Mouse (Mus musculus) megakaryocyte-erythroid progenitor cell, adult 5-6 weeks (primary cell): ENCODE measurements around the gene Kpnb1. TPM values are rescaled to one million over a fixed set of nuclear protein-coding genes. Genes with fewer than 3 reads are reported as not detected.

Source experiments
- ATAC-seq: replicated peaks from 2 replicates; pipeline ENCODE4 v1.8.0; 2016; ENCODE audit warnings: mild to moderate bottlenecking, inconsistent platforms; ENCODE audit not compliant: severe bottlenecking, poor library complexity, low FRiP score, low TSS enrichment
- total RNA-seq, 2 experiments: library from RNA; stranded (forward) in 1 of 2; stranded (reverse) in 1 of 2; fragments of 200-1000, 215-1000 nt in 1 of 2; fragments of >200 nt in 1 of 2; fragmentation: Nextera tagmentation in 1 of 2; gene quantifications; 2 replicates each; pipeline ENCODE4 v1.2.3; 2014 to 2017

Gene Kpnb1
- total RNA-seq, 2 experiments from 2014 or later: 185 to 446 TPM

DNA sequence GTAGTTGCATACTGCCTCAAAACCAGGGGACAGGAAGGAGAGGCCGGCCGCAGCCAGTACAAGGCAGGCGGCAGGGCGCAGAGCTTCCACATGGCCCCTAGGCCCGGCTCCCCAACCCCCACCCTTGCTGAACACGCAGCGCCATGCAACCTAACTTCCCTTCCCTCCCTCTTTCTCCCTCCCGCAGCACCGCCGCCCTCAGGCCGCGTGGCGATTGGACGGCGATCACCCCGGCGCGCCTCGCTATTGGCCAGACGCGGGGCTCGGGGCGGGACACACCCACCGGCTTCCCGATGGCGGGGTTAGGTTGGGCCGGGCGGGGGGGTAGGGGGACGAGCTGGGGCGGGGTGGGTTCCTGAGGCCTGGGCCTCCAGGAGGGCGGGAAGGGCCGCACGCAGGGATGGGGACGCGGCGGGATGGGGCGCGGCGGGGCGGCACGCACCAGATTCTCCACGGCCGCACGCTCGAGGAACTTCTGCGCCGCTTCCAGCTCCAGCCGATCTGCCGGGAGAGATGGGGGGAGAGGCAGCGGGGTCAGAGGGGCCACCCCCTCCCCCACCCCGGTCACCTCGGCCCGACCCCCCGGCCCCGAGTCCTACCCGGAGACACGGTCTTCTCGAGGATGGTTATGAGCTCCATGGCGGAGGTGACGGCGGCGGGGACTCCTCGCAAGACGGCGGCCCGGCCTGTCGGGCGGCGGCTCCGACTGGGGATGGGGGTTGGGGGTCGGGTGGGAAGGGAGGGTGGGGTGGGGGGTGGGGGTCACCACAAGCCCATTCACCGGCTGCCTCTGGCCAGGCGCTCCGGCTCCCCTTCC is 526 bp downstream of the Kpnb1 start:
- peak; percentile 77 for ATAC-seq

DNA sequence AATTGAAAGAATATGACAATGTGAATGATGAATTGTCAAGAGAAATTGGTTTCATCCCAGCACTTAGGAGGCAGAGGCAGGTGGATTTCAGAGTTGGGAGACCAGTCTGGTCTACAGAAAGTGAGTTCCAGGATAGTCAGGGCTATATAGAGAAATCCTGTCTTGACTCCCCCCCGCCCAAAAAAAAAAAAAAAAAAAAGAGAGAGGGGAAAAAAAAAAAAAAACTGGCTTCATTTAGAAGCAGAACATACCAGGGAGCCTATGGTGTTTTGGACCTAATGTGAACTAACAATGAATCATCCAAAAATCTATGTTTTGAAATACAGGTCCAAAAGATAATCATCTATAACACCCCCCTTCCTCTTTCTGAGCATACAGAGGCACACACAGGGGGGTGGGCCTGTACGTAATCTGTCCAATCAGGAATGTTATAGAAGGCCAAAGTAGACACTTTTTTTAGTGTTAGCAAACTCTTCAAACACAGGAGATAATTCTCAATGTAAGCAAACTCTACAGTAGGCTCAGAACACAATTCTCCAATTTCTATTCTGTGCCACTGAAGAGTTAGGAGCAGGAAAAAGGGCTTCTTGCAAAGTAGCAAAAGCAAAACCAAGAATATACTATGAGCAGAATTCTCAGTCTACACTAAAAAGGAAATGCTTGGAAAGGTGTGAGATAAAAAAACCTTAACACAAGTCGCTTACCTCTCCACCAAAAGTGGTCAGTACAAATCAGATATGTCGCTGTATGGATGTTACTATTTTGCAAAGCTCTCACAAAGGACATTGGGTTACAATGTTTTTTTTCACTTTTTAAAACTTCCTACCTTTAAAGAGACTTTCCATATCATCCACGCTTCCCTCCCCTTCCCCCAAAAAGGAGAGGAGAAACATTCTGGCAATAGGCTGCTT is 1.7 kb downstream of the Kpnb1 start:
- no peak for ATAC-seq

- ATAC-seq: no peak
These were observed 2.8 kb downstream of the Kpnb1 start for GRCm38 (mm10) chr11:97184875-97185274.

GRCm38 (mm10) chr11:97182446-97182845 is 5.2 kb downstream of the Kpnb1 start:
- ATAC-seq: no peak

GRCm38 (mm10) chr11:97181061-97181460 is 6.6 kb downstream of the Kpnb1 start:
- ATAC-seq: no peak

GRCm38 (mm10) chr11:97178198-97178597 is 9.5 kb downstream of the Kpnb1 start:
- ATAC-seq: no peak

- ATAC-seq: 0 out of 2 replicates have a peak, but pooled peaks have one; percentile 37
These were observed 10.8 kb downstream of the Kpnb1 start for GRCm38 (mm10) chr11:97176851-97177250.

DNA sequence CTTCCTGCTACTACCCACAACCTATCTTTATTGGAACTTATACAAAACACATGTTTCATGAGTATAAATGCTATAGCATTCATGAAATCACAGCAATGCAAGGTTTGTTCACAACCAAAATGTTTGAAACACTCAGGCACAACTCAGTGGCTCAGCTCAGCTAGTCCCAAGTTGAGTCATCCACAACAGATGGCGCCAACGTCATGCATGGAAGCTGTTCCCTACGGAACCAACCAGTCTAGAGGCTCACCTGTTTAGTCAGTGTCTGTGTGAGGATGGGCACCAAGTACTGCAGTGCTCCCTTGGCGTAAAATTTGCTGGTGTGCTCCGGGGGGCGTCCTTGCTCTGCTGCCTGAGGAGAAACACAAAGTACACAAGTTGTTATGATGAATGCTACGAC is 12.2 kb downstream of the Kpnb1 start:
- no peak for ATAC-seq

GRCm38 (mm10) chr11:97160341-97160740 is 27.3 kb downstream of the Kpnb1 start:
- ATAC-seq: no peak

DNA sequence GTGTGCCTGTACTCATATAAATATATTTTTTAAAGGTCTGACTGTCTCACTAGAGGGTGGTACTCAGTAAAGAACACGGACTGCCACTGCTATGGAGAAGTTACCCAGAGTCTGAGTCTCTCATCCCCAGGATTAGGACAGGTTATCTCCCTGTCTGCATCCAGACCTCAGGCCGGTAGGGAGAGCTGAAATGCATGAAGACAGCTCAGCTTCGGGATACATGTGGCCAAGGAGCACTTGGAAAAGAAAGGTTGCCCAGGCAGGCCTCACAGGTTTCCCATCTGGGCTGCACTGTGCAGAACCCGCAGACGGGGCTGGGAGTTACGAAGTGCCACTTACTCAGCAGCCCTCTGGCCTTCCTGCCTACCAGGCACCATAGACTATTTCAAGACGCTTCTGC is 30.7 kb downstream of the Kpnb1 start:
- ATAC-seq: no peak

DNA sequence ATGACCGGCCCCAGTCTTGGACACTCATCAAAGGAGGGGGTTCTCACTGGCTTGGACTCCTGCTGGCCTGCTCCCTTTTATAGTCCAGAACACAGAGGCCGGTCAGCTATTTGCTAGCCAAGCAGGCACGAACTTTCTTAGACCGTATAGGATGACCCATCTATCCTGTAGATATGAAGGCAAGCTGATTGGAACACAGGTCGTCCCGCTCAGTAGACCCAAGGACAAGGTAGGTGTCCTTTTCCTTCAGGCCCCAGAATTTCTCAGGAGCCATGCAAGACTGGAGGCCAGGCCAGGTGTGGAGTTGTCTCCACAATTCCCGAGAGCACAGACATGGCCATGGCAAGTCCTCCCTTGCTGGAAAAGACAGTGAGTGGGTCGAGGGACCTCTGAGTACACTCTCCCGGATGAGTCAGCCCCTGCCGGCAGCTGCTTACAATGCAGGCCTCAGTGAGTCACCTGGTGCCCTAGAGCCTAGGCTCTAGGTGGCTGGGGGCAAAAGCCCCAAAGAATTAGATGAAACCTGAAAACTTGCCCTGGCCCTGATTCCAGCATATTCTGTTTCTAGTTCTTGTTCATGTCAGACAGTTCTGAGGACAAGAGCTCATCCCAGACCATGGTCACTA is 34.9 kb downstream of the Kpnb1 start:
- no peak for ATAC-seq

- ATAC-seq: peak; percentile 34; the same call in 1 of the 2 replicates
These were observed 35.7 kb downstream of the Kpnb1 start for GRCm38 (mm10) chr11:97152023-97152426.

- no peak for ATAC-seq
These were observed 36.3 kb downstream of the Kpnb1 start, which contains the start of gene Tbkbp1 for GRCm38 (mm10) chr11:97151343-97151801. Gene Tbkbp1, minus strand, starts transcription at chr11:97151495.

DNA sequence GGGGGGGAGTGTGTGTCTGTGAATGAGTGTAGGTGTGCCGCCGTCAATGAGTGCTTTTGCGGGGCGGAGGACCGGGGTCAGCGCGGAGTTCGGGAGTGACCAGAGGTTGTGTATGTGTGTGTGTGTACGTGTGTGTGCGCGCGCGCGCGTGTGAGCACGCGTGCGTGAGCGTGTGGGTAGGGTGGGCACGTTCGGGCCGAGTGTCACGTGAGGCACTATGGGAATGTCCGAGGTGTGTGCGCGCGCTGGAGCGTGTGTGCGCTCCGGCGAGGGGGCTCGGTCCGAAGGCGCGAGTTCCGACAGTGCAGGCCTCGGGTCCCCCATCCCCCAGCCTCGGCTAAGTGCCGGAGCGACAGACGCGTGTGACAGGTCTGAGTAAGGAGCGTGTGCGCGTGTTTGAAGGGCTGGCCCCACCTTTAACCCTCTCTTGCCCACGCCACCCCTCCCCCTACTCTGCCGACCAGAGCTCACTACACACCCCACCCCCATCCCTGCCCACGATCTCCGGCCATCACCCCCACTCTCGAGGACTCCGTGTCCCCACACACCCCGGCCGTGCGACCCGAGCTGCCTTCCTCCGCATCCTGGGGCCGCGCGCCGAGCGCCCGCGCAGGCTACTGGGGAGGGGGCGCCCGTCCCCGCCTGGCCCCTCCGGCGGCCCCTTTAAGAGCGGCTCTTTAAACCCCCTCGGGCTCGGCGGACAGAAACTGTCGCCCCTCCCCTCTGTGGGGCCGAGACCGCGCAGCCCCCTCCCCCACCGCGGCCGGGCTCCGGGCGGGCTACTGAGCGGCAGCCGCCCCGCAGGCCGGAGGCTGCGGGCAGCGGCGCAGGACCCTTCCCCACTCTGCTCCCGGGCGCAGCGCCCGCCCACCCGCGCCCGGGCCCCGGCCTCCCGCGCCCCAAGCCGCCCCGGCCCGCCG is 37.0 kb downstream of the Kpnb1 start:
- ATAC-seq: no peak

DNA sequence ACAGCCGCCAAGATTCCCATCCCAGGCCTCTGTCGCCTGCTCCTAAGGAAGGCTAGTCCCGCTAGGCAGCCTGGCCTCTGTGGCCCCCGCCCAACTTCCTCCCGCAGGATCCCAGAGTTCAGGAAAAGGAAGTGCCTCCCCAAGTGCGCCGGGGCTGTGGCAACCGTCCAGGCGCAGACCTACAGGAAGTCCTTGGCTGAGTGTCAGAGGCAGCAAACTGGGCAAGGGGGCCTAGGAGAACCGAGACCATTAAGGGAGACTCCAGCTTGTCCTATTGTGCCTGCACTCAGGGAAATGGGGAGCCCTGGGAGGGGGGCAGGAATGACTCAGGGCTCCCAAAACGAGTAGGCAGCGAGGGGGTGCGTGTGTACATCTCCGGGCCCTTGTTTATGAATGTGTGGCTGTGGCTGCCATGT is 37.7 kb downstream of the Kpnb1 start:
- ATAC-seq: 0 out of 2 replicates have a peak, but pooled peaks have one; percentile 5

DNA sequence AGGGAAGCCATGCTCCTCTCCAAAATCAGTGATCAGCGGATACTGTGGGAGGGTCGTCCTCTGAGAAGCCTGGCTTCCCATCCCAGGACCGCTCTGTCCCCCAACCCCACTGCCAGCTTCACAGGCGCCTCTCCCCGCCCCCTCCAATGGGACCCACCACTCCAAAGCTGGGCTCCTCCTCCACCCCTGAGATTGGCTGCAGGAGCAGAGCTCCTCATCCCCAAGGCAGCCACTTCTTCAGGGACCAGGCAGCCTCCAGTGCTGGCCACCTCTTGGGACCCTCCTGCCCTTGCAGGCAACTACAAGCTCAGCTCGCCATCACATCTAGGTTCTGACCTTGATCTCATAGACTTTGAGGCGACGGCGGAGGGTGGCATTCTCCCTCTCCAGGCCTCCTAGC is 38.7 kb downstream of the Kpnb1 start:
- ATAC-seq: no peak

DNA sequence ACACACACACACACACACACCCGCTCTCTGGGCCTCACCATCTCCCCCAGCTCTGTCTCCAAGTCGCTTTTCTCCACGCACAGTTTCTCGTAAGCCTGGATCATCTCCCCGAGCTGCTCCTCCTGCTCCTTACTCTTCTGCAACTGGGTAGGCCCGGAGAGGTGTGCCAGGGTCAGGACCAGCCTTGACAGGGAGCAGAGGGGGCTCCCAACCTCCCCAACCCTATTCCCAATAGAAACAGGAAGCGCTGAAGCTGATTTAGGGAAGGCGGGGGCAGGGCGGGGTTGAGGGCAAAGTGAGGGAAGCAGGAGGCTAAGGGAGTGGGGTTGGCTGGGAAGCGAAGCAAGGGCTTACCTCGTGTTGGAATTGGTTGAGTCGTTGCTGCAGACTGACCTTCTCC is 39.1 kb downstream of the Kpnb1 start:
- no peak for ATAC-seq

DNA sequence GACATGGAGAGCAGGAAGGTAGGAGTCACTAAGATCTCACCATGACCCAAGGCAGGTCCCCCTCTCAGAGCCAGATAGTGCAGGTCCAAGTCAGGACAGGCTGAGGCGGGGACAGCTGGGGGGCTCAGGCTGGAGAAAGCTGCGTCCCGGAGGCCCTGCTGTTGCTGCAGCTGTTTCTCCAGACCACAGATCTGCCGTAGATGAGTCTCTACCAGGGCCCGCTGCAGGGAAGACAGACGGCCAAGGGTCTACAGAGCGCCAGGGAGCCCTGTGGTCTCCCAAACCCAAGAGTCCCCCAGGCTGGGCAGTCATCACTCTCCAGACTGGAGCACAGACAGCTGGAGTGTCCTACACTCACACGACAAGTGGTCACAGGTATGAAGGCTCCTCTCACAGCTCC is 40.3 kb downstream of the Kpnb1 start:
- no peak for ATAC-seq

- ATAC-seq: peak; percentile 38; the same call in 1 of the 2 replicates
These were observed 41.0 kb downstream of the Kpnb1 start for GRCm38 (mm10) chr11:97146724-97147123.
